Mouse (Mus musculus) R1 (cell line): Measurements from ENCODE around the gene Gm38392.
A peak's percentile ranks its signal among the peaks of the same experiment; 100 is the strongest.

Experiments
- DNase-seq: peaks from one replicate; pipeline ENCODE4 v3.0.0-alpha.2; 2018; ENCODE audit warnings: low read depth, low spot score

The Gm38392 gene

GRCm38 (mm10) chr3:88200161-88200971 is 86.6 kb downstream of the Gm38392 start:
- DNase-seq, result peak; percentile 39

DNA sequence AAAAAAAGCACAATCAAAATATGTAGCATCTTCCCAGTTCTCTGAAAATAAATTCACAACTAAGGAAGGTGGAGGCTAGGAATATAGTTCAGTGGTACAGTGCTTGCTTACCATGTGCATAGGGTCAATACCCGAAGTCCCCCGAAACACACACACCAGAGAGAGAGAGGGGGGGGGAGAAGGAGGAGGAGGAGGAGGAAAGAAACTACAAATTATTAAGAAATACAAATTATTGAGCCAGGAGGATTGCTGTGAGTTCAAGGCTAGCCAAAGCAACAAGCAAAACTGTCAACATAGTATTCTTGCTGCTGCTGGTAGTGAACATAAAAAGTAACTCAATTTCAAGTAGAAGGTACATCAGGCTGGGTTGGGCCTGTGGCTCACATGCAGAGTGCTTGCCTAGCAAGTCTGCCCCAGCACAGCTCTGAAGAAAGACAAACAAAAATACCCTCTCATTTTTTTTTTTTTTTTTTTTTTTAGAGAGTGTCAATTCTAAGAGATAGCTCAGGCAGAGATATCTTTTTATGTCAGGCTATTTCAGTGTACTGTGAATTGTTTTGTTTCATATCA is 87.4 kb downstream of the Gm38392 start:
- no peak for DNase-seq

DNA sequence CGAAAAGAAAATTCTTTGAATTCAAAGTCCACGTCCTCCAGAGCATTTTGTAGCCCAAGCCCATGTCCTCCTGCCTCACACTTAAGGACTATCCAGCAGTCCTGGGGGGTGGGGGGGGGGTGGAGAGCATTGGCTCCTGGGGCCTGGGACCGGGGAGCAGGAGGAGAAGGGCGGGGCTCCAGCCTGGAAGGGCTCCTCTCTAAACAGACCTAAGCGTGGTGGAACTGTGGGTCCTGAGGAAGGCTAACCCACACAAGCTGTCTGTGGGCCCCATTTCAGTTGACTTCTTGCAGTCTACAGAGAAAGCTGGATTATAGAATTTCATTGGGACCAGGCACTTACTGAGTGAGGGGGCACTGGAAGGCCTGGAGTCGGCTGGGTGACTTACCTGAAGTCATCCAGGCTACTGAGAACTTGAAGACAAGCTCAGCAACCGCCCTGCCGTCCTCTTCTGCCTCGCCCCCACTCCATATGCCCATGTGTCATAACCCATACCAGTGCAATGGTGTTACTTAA is 88.4 kb downstream of the Gm38392 start:
- no peak for DNase-seq

- no peak for DNase-seq
Observed at GRCm38 (mm10) chr3:88197741-88198504, 89.1 kb downstream of the Gm38392 start.
